Mouse (Mus musculus) 3T3-L1 (cell line): ENCODE measurements around the gene BC029722.

ENCODE experiments used
- DNase-seq: peaks from one replicate; pipeline ENCODE4 v3.0.0-alpha.2; 2015; ENCODE audit warnings: low read depth, low spot score

BC029722 gene

DNA sequence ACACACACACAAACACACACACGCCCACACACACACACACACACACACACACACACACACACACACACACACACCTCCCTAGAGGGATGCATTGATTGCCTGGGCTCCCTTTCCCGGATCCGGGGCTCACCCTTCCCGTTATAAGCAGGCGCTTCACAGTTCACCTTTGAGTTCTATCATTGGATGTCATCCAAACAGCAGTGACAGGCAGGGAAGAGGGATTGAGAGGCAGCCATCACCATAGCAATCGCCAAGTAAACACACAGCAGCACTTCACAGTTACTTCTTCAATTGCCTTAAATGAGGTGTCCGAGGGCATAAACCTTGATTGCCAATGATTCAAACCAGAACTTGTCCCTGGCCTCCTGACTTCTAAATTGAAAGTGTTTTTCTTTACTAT lies 40.2 kb downstream of the BC029722 start:
- no peak for DNase-seq

- no peak for DNase-seq
These were observed 41.2 kb downstream of the BC029722 start for GRCm38 (mm10) chr2:155778004-155778403.

GRCm38 (mm10) chr2:155777688-155777985 lies 41.6 kb downstream of the BC029722 start:
- DNase-seq, result no peak

GRCm38 (mm10) chr2:155776824-155777687 lies 42.2 kb downstream of the BC029722 start:
- DNase-seq, result no peak

DNA sequence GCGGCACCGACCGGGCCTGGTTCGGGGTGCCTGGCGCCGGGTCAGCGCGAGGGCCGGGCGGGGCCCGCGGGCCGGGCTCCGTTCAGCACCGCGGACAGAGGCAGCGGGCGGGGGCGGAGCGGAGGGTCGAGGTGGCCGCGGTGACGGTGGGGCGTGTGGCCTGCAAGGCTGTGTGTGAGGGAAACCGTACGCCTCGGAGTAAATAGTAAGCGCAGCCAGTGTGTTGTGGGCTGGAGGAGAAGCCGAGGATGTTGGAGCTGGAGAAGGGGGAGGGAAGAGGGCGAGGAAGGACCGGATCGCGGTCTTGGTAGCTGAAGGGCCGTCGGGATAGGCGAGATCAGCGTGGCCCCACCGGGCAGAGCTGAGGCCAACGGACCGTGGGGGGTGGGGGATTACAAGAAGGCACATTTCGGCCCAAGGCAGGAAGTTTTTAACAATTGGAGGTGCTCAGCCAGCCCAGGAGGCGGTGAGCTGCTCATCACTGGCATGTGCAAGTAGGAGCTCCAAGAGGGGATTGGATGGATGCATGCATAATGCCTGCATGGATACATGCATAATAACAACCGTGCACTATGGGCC lies 43.5 kb downstream of the BC029722 start:
- DNase-seq, result no peak

DNA sequence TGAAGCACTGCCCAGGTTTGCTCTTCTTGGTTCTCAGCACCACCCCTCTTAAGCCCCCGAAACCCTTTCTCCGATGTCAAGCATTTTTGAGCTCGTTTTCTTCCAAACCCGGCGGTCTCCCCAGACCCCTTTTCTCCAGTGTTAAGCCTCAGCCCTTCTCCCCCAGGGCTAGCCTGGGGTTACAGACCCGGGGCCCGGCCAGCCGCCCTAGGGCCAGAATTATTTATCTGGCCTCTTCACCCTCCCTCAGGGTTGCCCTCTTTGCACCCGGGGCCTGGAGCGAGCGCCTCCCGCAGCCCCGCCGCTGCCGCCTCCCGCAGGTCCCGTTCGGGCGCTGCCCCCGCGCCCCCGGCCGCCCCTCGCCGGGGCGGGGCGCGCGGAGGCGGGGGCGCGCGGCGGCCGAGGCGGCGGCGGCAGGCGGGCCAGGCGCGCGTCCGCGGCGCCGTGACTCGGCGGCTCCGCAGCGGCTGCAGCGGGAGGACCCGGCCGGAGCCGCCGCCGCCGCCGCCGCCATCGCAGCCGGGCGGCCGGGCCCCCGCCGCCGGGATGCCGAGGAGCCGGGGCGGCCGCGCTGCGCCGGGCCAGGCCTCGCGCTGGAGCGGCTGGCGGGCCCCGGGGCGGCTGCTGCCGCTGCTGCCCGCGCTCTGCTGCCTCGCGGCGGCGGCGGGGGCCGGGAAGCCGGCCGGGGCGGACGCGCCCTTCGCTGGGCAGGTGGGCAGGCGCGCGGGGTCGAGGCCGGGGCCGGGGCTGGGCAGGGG lies 44.1 kb downstream of the BC029722 start, which contains the start of gene Mmp24:
Gene Mmp24 (plus strand): TSS at position 416 of the 758 bp plus-strand sequence.
- DNase-seq, result no peak

GRCm38 (mm10) chr2:155774261-155774926 lies 44.8 kb downstream of the BC029722 start:
- DNase-seq, result no peak

DNA sequence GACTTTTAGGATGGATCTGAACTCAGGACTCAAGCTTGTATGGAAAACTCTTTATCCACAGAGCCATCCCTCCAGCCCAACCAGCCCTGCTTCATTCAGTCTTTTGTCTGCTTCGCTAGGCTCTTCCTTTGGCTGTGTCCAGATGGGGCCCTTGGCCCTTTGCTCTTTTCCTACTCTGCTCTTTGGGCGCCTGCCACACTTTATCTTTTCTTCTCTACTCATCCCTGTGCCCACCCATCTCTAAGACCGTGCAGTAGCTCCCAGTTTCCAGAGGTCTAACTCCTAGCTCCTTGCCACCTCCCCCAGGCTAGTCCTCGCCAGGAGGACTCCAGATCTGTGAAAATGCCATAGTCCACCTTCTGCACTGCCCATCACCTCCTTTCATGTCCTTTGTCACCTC lies 45.6 kb downstream of the BC029722 start:
- DNase-seq, result no peak
